Mouse (Mus musculus): Measurements from ENCODE around the gene Mecom. TPM values are rescaled to one million over a fixed set of nuclear protein-coding genes. Genes with fewer than 3 reads are reported as not detected.
A peak's percentile ranks its signal among the peaks of the same experiment; 100 is the strongest.
"Not testable (repeated sequence)": the region's sequence is repeated elsewhere in the genome, so short reads cannot be mapped to it uniquely, and the experiment has no call there.

Mecom gene
- polyA plus RNA-seq (2016; fragmentation: Nextera tagmentation; extraction: Ambion mirVana), result 37.4 and 39.6 TPM in 2 replicates

DNA sequence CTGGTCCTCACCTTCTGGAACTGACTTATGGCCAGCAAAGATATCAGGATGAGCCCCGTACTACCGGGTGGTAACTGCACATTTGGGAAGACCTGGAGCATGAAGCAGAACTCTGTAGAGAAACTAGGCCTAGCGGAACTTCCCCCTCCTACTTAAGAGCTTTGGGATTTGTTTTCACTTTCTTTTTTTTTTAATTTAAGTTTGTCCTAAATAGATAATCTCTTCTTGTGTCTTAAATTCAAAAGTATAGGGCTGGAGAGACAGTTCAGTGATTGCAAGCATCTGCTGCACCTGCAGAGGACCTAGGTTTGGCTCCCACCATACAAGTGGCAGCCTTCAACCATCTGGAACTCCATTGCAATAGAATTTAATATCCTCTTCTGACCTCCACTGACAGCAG is at the start of gene Mecom:
Mecom (minus strand) TSS at position 101 of the 400 bp plus-strand sequence.
- no peak for ATAC-seq (ENCODE audit: insufficient number of reproducible peaks, insufficient read depth, low FRiP score, low TSS enrichment)
- H3K4me2 ChIP-seq (replicated peaks), result no peak within 1 kb of the TSS
- no peak within 1 kb of the TSS for H3K9ac ChIP-seq
- H3K36me3 ChIP-seq, result no peaks in the 10 kb centered on the region
- H3K4me3 ChIP-seq, result no peak within 1 kb of the TSS
- no peaks in the 10 kb centered on the region for H3K9me3 ChIP-seq
- no peaks in the 10 kb centered on the region for H3K4me1 ChIP-seq
- 89% methylated on average over 3 of the region's 3 CpGs for WGBS
- H3K27ac ChIP-seq, result no peak within 1 kb of the TSS
- H3K27me3 ChIP-seq, result no peaks in the 10 kb centered on the region

DNA sequence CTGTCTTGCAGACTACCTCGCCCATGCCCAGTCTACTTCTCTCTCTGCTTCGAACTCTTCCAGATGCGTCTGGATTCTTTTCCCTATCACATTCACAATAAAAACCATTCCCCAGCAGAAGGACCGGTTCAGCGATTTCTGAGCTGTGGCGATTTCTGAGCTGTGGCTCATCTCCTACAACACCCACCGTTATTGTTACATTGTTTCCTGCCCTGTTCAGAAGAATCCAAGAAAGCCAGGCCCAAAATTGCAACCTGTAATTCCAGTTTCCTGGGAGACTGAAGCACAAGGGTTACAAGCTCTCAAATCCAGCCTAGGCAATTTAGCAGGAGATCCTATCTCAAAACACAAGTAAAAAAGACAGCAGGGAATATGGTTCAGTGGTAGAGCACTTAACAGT is 49.5 kb upstream of the Mecom start:
- Histone ChIP-seq H3K4me2 (replicated peaks) (no peak overlapping the region), H3K9me3 (no peaks in the 10 kb centered on the region), H3K27ac (no peak overlapping the region), H3K27me3 (no peaks in the 10 kb centered on the region), H3K4me1 (0 out of 2 replicates have a peak, but pooled peaks cover 6% of the 10 kb centered on the region), H3K4me3 (no peak overlapping the region), H3K36me3 (no peaks in the 10 kb centered on the region), H3K9ac (no peak overlapping the region)
- WGBS, result 81% methylated on average over 7 of the region's 7 CpGs
- no peak for ATAC-seq (ENCODE audit: insufficient number of reproducible peaks, insufficient read depth, low FRiP score, low TSS enrichment)

DNA sequence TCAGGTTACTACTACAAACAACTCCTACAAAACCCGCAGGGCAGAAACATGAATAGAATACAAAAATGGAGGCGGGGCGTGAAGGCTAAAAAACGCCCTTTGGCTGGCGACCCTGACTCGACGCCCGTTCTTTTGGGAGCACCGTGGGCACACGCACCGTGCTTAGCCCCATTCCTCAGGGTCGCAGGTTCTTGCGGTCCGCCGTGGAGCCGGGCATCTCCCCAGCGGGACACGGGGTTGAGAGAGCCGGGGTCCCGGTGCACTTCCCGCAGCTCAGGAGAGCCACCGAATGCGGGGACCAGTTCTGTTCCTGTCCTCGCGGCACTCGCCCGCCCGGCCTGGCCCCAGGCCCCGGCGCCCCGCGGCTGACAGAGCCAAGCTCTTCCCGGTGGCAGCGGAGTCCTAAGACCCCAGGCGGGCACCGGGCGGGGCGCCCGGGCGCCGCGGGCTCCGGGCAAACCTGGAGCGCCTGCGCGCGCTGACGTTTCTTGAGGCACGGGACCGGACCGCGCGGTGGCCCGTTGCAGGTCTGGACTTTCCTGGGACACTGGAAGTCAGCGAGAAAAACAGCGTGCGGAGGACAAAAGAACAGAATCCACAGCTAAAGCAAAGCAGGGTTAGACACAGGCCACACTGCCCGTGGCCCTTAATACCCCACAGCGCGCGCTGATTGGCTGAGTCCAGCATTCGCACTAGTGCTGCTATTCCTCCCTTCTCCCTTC is 47.5 kb upstream of the Mecom start:
- under 1% methylated on average over 62 of the region's 62 CpGs for WGBS
- ATAC-seq (ENCODE audit: insufficient number of reproducible peaks, insufficient read depth, low FRiP score, low TSS enrichment), result peak; percentile 43
- 0 out of 2 replicates have a peak, but pooled peaks cover 6% of the 10 kb centered on the region for H3K4me1 ChIP-seq
- peak overlapping the region; percentile 75 for H3K4me3 ChIP-seq
- H3K4me2 ChIP-seq (replicated peaks), result peak overlapping the region; percentile 74
- H3K36me3 ChIP-seq, result no peaks in the 10 kb centered on the region
- 0 out of 2 replicates have a peak overlapping the region, but pooled peaks have one; percentile 31 for H3K27ac ChIP-seq
- no peaks in the 10 kb centered on the region for H3K9me3 ChIP-seq
- H3K9ac ChIP-seq, result peak overlapping the region; percentile 81
- H3K27me3 ChIP-seq, result no peaks in the 10 kb centered on the region

DNA sequence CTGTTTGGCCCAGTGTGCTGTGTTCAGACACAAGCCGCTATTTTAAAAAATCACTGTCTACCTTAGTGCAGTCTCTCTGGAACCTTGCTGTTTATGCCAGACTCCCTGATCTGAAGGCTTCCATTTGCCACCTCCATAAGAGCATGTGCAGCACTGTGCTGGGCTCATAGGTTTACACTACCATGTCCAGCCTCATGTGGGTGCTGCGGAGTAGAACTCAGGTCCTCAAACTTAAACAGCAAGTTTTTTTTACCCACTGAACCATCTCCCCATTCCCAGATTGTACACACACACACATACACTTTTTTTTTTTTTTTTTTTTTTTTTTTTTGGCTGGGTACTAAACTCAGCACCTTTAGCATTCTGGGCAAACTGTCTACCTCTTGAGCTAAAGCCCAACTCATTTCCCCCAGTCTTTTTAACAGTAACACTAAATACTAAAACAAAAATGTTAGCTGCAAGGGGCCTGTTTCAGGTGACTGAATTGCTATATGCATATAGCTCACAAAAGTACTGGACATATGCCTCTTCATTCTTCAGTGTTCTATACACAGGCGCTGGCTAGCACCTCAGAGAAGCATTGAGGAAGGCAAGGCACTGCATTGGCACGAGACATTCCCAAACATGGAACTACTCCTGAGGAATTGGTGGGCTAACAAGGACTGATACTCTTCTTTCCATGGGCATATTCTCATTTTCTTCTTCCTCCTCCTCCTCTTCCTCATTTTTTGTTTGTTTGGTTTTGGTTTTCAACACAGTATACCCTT is 46.1 kb upstream of the Mecom start:
- no peak overlapping the region for H3K9ac ChIP-seq
- H3K36me3 ChIP-seq, result no peaks in the 10 kb centered on the region
- H3K4me1 ChIP-seq, result no peaks in the 10 kb centered on the region
- no peak overlapping the region for H3K4me2 ChIP-seq (replicated peaks)
- H3K27ac ChIP-seq, result no peak overlapping the region
- ATAC-seq (ENCODE audit: insufficient number of reproducible peaks, insufficient read depth, low FRiP score, low TSS enrichment), result no peak
- no peaks in the 10 kb centered on the region for H3K9me3 ChIP-seq
- WGBS, result 78% methylated on average over 4 of the region's 4 CpGs
- no peak overlapping the region for H3K4me3 ChIP-seq
- no peaks in the 10 kb centered on the region for H3K27me3 ChIP-seq

DNA sequence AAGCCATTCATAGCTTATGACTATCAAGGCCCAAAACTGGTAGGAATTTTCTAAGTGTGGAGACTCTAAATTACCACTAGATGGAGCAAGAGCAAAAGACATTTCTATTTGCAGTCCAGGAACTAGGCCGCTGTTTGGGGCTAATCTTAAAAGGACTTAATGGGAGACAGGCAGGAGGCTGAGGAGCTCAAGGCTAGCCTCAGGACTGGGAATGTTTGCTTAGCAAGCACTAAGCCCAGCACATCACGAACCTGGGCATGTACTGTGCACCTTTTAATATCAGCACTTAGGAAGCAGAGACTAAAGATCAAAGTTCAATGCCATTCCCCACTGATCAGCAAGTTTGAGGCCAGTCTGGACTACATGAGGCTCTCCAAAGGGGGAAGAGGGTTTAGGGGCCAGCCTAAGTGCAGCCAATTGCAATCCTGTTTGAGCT is 44.6 kb upstream of the Mecom start:
- Histone ChIP-seq H3K4me2 (replicated peaks) (no peak overlapping the region), H3K27ac (no peak overlapping the region), H3K4me1 (no peaks in the 10 kb centered on the region), H3K27me3 (no peaks in the 10 kb centered on the region), H3K9ac (no peak overlapping the region), H3K36me3 (no peaks in the 10 kb centered on the region), H3K9me3 (no peaks in the 10 kb centered on the region), H3K4me3 (no peak overlapping the region)
- ATAC-seq (ENCODE audit: insufficient number of reproducible peaks, insufficient read depth, low FRiP score, low TSS enrichment), result peak; percentile 64; the same call in 1 of the 2 replicates
- WGBS, result 1% methylated on average over 2 of the region's 2 CpGs

DNA sequence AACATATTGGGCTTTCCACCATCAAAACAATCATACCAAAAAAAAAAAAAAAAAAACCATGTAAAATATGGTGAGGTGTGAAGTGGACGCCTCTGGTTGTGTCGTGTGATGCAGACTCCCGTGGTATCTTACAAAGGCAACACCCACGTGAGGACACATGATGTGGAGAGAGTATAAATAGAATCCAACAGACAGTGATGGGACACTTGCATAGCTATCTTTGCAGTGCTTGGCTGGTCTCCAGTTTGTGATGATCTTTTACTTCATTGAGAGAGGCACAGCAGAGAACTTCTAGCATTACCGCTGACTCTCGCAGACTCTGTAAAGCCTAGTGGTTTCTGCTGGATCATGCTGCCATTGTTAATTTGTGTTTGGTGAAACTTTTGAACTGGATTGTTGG is 41.1 kb upstream of the Mecom start:
- no peak overlapping the region for H3K4me2 ChIP-seq (replicated peaks)
- H3K9me3 ChIP-seq, result no peaks in the 10 kb centered on the region
- 83% methylated on average over 6 of the region's 6 CpGs for WGBS
- H3K27me3 ChIP-seq, result no peaks in the 10 kb centered on the region
- no peak for ATAC-seq (ENCODE audit: insufficient number of reproducible peaks, insufficient read depth, low FRiP score, low TSS enrichment)
- no peaks in the 10 kb centered on the region for H3K36me3 ChIP-seq
- H3K27ac ChIP-seq, result no peak overlapping the region
- no peak overlapping the region for H3K9ac ChIP-seq
- H3K4me3 ChIP-seq, result no peak overlapping the region
- H3K4me1 ChIP-seq, result no peaks in the 10 kb centered on the region

DNA sequence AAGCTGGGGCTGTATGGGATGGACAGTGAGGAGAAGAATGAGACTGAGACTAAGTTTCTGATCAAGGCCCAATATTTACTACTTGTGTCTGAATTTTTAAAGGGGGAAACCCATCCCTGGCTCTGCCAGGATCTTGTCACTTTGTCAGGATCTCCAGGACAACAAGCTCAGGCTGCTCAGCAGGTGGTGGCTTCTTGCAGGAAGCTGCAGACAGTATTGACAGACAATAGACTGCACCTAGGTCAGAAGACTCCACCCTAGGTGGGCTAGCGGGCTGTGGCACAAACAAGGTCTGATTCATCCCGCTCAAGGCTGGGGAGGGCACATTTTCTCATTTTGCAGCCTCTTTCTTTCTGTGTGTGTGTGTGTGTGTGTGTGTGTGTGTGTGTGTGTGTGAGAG is 25.7 kb upstream of the Mecom start:
- no peak overlapping the region for H3K4me2 ChIP-seq (replicated peaks)
- WGBS, result 15% methylated on average over 2 of the region's 2 CpGs

DNA sequence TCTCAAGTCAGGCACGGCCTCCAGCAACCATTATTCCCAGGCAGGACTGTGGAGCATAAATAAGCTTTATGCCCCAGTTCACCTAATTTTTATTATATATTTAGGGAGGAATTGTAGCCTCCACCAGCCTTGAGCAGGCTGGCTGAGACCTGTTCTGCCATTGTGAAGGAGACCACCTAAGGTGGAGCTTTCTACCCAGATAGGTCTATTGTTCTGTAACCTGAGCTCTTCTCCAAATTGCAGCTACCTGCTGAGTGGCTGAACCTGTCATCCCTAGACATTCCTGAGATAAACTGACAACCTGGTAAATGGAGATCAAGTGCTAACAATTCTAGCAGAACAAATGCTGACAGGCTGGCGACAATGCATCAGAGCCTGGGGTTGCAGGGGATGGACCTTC is 18.5 kb upstream of the Mecom start:
- not testable (repeated sequence) for H3K27me3 ChIP-seq; H3K36me3 ChIP-seq; H3K4me3 ChIP-seq; H3K4me2 ChIP-seq (replicated peaks); H3K9me3 ChIP-seq; H3K27ac ChIP-seq; H3K4me1 ChIP-seq; H3K9ac ChIP-seq
- WGBS, result 38% methylated on average over 1 of the region's 2 CpGs
- ATAC-seq (ENCODE audit: insufficient number of reproducible peaks, insufficient read depth, low FRiP score, low TSS enrichment), result 0 out of 2 replicates have a peak, but pooled peaks have one; percentile 64

More for the DNA sequence above, 25.7 kb upstream of the Mecom start:
- H3K9me3 ChIP-seq, result no peaks in the 10 kb centered on the region
- H3K27me3 ChIP-seq, result no peaks in the 10 kb centered on the region
- no peak overlapping the region for H3K27ac ChIP-seq
- no peak for ATAC-seq (ENCODE audit: insufficient number of reproducible peaks, insufficient read depth, low FRiP score, low TSS enrichment)
- H3K36me3 ChIP-seq, result no peaks in the 10 kb centered on the region
- no peak overlapping the region for H3K4me3 ChIP-seq
- no peaks in the 10 kb centered on the region for H3K4me1 ChIP-seq
- no peak overlapping the region for H3K9ac ChIP-seq

DNA sequence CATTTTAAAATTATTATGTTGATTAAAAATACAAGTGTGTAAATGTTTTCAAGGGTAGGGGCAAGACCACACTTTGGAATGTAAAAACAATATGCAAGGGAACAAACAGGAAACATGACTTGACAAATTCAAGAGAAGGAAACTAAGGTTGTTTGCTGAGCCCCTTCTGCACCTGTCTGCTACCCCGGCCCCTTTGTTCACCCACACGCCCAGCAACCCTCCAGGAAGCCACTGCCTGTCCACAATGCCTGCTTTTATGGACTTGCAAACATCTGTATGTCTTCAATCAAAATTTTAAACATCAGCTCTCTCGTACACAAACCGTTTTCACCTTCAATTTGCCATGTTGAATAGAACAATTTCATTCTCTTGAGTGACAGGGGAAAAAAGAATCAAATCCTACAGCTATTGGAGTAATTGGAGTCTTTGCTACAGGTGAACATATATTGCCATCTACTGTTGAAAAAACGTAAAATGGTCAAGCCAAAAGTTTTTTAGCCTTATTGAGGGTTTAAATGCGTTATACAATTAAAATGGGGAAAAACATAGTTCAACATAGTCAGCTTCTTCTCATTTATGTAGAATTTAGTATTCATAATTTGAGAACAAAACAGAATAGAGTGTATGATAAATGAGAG is 13.0 kb upstream of the Mecom start:
- 44% methylated on average over 6 of the region's 6 CpGs for WGBS
- H3K9me3 ChIP-seq, result no peaks in the 10 kb centered on the region
- H3K9ac ChIP-seq, result no peak overlapping the region
- no peaks in the 10 kb centered on the region for H3K36me3 ChIP-seq
- H3K27ac ChIP-seq, result no peak overlapping the region
- H3K27me3 ChIP-seq, result peaks cover 2% of the 10 kb centered on the region; the same call in 1 of the 2 replicates
- H3K4me1 ChIP-seq, result no peaks in the 10 kb centered on the region
- no peak overlapping the region for H3K4me2 ChIP-seq (replicated peaks)
- H3K4me3 ChIP-seq, result no peak overlapping the region
- no peak for ATAC-seq (ENCODE audit: insufficient number of reproducible peaks, insufficient read depth, low FRiP score, low TSS enrichment)

DNA sequence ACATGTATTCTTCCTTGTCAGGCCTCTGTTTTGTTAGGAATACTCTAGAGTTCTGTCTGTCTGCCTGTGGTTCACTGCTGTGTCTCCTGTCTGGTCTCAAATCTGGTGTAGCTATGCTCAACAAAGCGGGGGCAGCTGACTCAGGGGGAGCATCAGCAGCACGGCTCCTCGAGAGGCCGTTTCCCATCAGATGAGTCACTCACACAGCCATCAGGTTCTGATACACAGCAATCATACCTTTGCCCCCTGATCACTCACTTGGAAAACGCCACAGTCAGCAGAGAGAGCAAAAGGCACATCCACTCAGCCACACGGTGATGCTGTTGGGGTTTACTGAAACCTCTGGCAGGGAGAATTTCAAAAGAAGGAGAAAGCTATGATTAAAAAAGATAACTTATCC is 5.9 kb upstream of the Mecom start:
- Histone ChIP-seq H3K9ac (no peak overlapping the region), H3K9me3 (no peaks in the 10 kb centered on the region), H3K4me3 (no peak overlapping the region), H3K4me1 (no peaks in the 10 kb centered on the region), H3K27me3 (peaks cover under 1% of the 10 kb centered on the region; the same call in 1 of the 2 replicates), H3K36me3 (no peaks in the 10 kb centered on the region), H3K4me2 (replicated peaks) (no peak overlapping the region), H3K27ac (no peak overlapping the region)
- ATAC-seq (ENCODE audit: insufficient number of reproducible peaks, insufficient read depth, low FRiP score, low TSS enrichment), result no peak
- 71% methylated on average over 6 of the region's 6 CpGs for WGBS

DNA sequence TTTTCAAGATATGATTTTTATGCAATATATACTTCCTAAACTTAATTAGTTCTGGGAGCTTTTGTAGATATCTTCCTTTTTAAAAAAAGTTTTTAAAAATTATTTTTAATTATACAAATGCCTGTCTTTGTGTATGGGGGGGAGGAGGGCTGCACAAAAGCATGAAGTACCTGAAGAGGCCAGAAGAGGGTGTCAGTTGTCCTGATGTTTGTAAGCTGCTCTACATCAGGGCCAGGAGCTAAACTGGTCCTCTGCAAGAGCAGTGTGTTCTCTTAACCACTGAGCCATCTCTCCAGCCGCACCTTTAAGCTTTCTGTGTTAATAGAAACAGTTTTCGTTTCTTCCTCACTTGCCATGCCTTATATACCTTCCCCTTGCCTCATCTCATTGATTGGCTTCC is 2.4 kb upstream of the Mecom start:
- Histone ChIP-seq H3K4me1 (no peaks in the 10 kb centered on the region), H3K9ac (no peak overlapping the region), H3K9me3 (no peaks in the 10 kb centered on the region), H3K27ac (no peak overlapping the region), H3K4me2 (replicated peaks) (no peak overlapping the region), H3K4me3 (no peak overlapping the region), H3K27me3 (no peaks in the 10 kb centered on the region), H3K36me3 (no peaks in the 10 kb centered on the region)
- ATAC-seq (ENCODE audit: insufficient number of reproducible peaks, insufficient read depth, low FRiP score, low TSS enrichment), result no peak
- WGBS, result 58% methylated on average over 2 of the region's 2 CpGs

Measured in embryonic facial prominence, embryonic 12.5 days (tissue).